Mouse (Mus musculus): ENCODE measurements around the gene Gm13277. TPM values are rescaled to one million over a fixed set of nuclear protein-coding genes. Genes with fewer than 3 reads are reported as not detected.
A peak's percentile ranks its signal among the peaks of the same experiment; 100 is the strongest.
"Not testable (repeated sequence)": the region's sequence is repeated elsewhere in the genome, so short reads cannot be mapped to it uniquely, and the experiment has no call there.

Gm13277 gene
- polyA plus RNA-seq, 1 experiment = not detected

DNA sequence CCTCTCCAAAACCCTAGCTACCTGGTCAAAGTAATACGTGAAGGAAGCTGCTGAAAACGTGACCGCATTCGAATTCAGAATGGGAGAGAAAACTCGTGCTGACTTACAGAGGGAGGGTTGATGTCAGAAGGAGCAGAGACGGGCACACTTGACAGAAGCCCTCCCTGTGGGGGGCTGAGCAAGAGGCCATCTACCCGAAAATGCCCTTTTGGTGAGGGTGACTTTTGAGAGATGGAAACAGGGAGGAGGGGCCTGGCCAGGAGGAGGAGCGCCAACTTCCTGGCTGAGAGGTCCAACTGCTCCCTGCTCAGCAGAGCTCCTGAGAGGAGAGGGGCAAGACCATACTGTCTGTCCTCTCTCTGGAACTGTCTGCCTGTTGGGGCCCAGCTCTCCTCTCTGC lies 16.8 kb downstream of the Gm13277 start, which contains the start of gene Gm13288:
Gene Gm13288 (plus strand): TSS at position 301 of the 400 bp plus-strand sequence.
- H3K4me1 ChIP-seq (ENCODE audit: control insufficient read depth, insufficient read depth, low read length); H3K27ac ChIP-seq (ENCODE audit: insufficient read depth, low read depth, low read length): not testable (repeated sequence)
- no CpG with 5 or more reads among the region's 8 CpGs for WGBS
- peak within 1 kb of the TSS; percentile 39 for H3K4me3 ChIP-seq (ENCODE audit: insufficient read depth, low read depth, low read length)

- H3K27ac ChIP-seq (ENCODE audit: insufficient read depth, low read depth, low read length); H3K4me1 ChIP-seq (ENCODE audit: control insufficient read depth, insufficient read depth, low read length): not testable (repeated sequence)
- WGBS = 0% methylated on average over 16 of the region's 34 CpGs
- peak overlapping the region; percentile 39 for H3K4me3 ChIP-seq (ENCODE audit: insufficient read depth, low read depth, low read length)
Observed at GRCm38 (mm10) chr4:88805761-88806160, 17.3 kb downstream of the Gm13277 start.

- no peak for TF ChIP-seq CTCF (IDR thresholded peaks at IDR 0.05; ENCODE audit: insufficient read depth, low read depth, low read length)
- no peak for TF ChIP-seq POLR2A (IDR thresholded peaks at IDR 0.05; ENCODE audit: insufficient read depth, low read depth, low read length)
- Histone ChIP-seq H3K27ac (ENCODE audit: insufficient read depth, low read depth, low read length) (no peak within 1 kb of the TSS), H3K4me3 (ENCODE audit: insufficient read depth, low read depth, low read length) (no peak within 1 kb of the TSS), H3K4me1 (ENCODE audit: control insufficient read depth, insufficient read depth, low read length) (no peaks in the 10 kb centered on the region)
- 72% methylated on average over 3 of the region's 3 CpGs for WGBS
Observed at GRCm38 (mm10) chr4:88815928-88816327, 27.5 kb downstream of the Gm13277 start, which contains the start of gene Ifna7. TSS of gene Ifna7 (plus strand) at chr4:88816228.

- Histone ChIP-seq H3K27ac (ENCODE audit: insufficient read depth, low read depth, low read length) (no peak within 1 kb of the TSS), H3K4me1 (ENCODE audit: control insufficient read depth, insufficient read depth, low read length) (no peaks in the 10 kb centered on the region), H3K4me3 (ENCODE audit: insufficient read depth, low read depth, low read length) (no peak within 1 kb of the TSS)
- no peak for TF ChIP-seq POLR2A (IDR thresholded peaks at IDR 0.05; ENCODE audit: insufficient read depth, low read depth, low read length)
- no peak for TF ChIP-seq CTCF (IDR thresholded peaks at IDR 0.05; ENCODE audit: insufficient read depth, low read depth, low read length)
- 89% methylated on average over 1 of the region's 1 CpGs for WGBS
Observed at GRCm38 (mm10) chr4:88819659-88820058, 31.2 kb downstream of the Gm13277 start, which contains the start of gene Ifna11. TSS of gene Ifna11 (plus strand) at chr4:88819959.

GRCm38 (mm10) chr4:88822995-88823394 lies 34.6 kb downstream of the Gm13277 start:
- no peaks in the 10 kb centered on the region for H3K4me1 ChIP-seq (ENCODE audit: control insufficient read depth, insufficient read depth, low read length)
- H3K27ac ChIP-seq (ENCODE audit: insufficient read depth, low read depth, low read length) = no peak overlapping the region
- WGBS = 26% methylated on average over 4 of the region's 4 CpGs
- no peak overlapping the region for H3K4me3 ChIP-seq (ENCODE audit: insufficient read depth, low read depth, low read length)
- TF ChIP-seq POLR2A (IDR thresholded peaks at IDR 0.05; ENCODE audit: insufficient read depth, low read depth, low read length) (no peak), CTCF (IDR thresholded peaks at IDR 0.05; ENCODE audit: insufficient read depth, low read depth, low read length) (no peak)

GRCm38 (mm10) chr4:88827116-88827515 lies 38.7 kb downstream of the Gm13277 start, which contains the start of gene Ifna6:
TSS of gene Ifna6 (plus strand) at chr4:88827416.
- H3K4me1 ChIP-seq (ENCODE audit: control insufficient read depth, insufficient read depth, low read length); H3K4me3 ChIP-seq (ENCODE audit: insufficient read depth, low read depth, low read length); H3K27ac ChIP-seq (ENCODE audit: insufficient read depth, low read depth, low read length): not testable (repeated sequence)

DNA sequence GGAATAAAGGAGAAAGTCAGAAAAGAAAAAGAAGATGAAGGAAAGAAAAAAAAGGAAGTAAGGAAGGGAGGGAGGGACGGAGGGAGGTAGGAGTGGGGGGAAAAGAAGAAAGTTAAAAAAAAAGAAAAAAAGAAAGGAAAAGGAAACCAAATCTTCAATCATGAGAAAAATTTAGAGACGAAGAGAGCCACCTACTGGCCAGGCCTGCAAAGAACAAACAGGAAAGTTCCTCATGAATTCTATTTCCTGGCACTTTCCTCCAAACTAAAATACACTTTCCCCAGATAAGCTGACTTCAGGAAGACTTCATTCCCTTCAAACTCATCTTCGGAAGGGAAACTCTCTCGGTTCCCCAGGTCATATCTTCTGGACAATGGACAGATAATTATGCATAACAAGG lies 42.1 kb downstream of the Gm13277 start:
- Histone ChIP-seq H3K27ac (ENCODE audit: insufficient read depth, low read depth, low read length) (no peak overlapping the region), H3K4me3 (ENCODE audit: insufficient read depth, low read depth, low read length) (no peak overlapping the region), H3K4me1 (ENCODE audit: control insufficient read depth, insufficient read depth, low read length) (no peaks in the 10 kb centered on the region)
- WGBS = 22% methylated on average over 4 of the region's 4 CpGs
- no peak for TF ChIP-seq CTCF (IDR thresholded peaks at IDR 0.05; ENCODE audit: insufficient read depth, low read depth, low read length)
- no peak for TF ChIP-seq POLR2A (IDR thresholded peaks at IDR 0.05; ENCODE audit: insufficient read depth, low read depth, low read length)

- H3K27ac ChIP-seq (ENCODE audit: insufficient read depth, low read depth, low read length); H3K4me1 ChIP-seq (ENCODE audit: control insufficient read depth, insufficient read depth, low read length); H3K4me3 ChIP-seq (ENCODE audit: insufficient read depth, low read depth, low read length): not testable (repeated sequence)
- 75% methylated on average over 1 of the region's 1 CpGs for WGBS
Observed at GRCm38 (mm10) chr4:88835225-88835624, 46.8 kb downstream of the Gm13277 start, which contains the start of gene Ifna5. TSS of gene Ifna5 (plus strand) at chr4:88835525.

Other genes starting within 250 kb of the Gm13277 start
- not detected in 2 replicates for gene Ifna15, start 230.4 kb upstream of the Gm13277 start, polyA plus RNA-seq (2012; ENCODE audit: insufficient read depth, insufficient read length, low replicate concordance, missing spikeins)
- gene Ifna14, start 216.8 kb upstream of the Gm13277 start, polyA plus RNA-seq (2012; ENCODE audit: insufficient read depth, insufficient read length, low replicate concordance, missing spikeins) = not detected in 2 replicates
- not detected in 2 replicates for gene Ifna9, start 196.2 kb upstream of the Gm13277 start, polyA plus RNA-seq (2012; ENCODE audit: insufficient read depth, insufficient read length, low replicate concordance, missing spikeins)
- gene Ifna12, start 185.3 kb upstream of the Gm13277 start, polyA plus RNA-seq (2012; ENCODE audit: insufficient read depth, insufficient read length, low replicate concordance, missing spikeins) = not detected in 2 replicates
- not detected in 2 replicates for gene C87499, start 154.2 kb upstream of the Gm13277 start, polyA plus RNA-seq (2012; ENCODE audit: insufficient read depth, insufficient read length, low replicate concordance, missing spikeins)
- gene Ifna13, start 144.2 kb upstream of the Gm13277 start, polyA plus RNA-seq (2012; ENCODE audit: insufficient read depth, insufficient read length, low replicate concordance, missing spikeins) = not detected in 2 replicates
- gene Ifna16, start 111.7 kb upstream of the Gm13277 start, polyA plus RNA-seq (2012; ENCODE audit: insufficient read depth, insufficient read length, low replicate concordance, missing spikeins) = not detected in 2 replicates
- not detected in 2 replicates for gene Ifna2, start 104.7 kb upstream of the Gm13277 start, polyA plus RNA-seq (2012; ENCODE audit: insufficient read depth, insufficient read length, low replicate concordance, missing spikeins)
- gene Ifnab, start 97.3 kb upstream of the Gm13277 start, polyA plus RNA-seq (2012; ENCODE audit: insufficient read depth, insufficient read length, low replicate concordance, missing spikeins) = not detected in 2 replicates
- not detected in 2 replicates for gene Gm26566, start 66.8 kb upstream of the Gm13277 start, polyA plus RNA-seq (2012; ENCODE audit: insufficient read depth, insufficient read length, low replicate concordance, missing spikeins)
- not detected in 2 replicates for gene Klhl9, start 66.2 kb upstream of the Gm13277 start, polyA plus RNA-seq (2012; ENCODE audit: insufficient read depth, insufficient read length, low replicate concordance, missing spikeins)
- not detected in 2 replicates for gene Gm13271, start 33.8 kb upstream of the Gm13277 start, polyA plus RNA-seq (2012; ENCODE audit: insufficient read depth, insufficient read length, low replicate concordance, missing spikeins)
- gene Gm13283, start 28.5 kb upstream of the Gm13277 start, polyA plus RNA-seq (2012; ENCODE audit: insufficient read depth, insufficient read length, low replicate concordance, missing spikeins) = not detected in 2 replicates
- gene Gm13290, start 14.8 kb upstream of the Gm13277 start, polyA plus RNA-seq (2012; ENCODE audit: insufficient read depth, insufficient read length, low replicate concordance, missing spikeins) = not detected in 2 replicates
- gene Gm13289, start 11.7 kb upstream of the Gm13277 start, polyA plus RNA-seq (2012; ENCODE audit: insufficient read depth, insufficient read length, low replicate concordance, missing spikeins) = not detected in 2 replicates
- not detected in 2 replicates for gene Gm13272, start 8.8 kb upstream of the Gm13277 start, polyA plus RNA-seq (2012; ENCODE audit: insufficient read depth, insufficient read length, low replicate concordance, missing spikeins)
- gene Ifnz, start 6.5 kb upstream of the Gm13277 start, polyA plus RNA-seq (2012; ENCODE audit: insufficient read depth, insufficient read length, low replicate concordance, missing spikeins) = not detected in 2 replicates
- gene Gm13276, start 2.9 kb upstream of the Gm13277 start, polyA plus RNA-seq (2012; ENCODE audit: insufficient read depth, insufficient read length, low replicate concordance, missing spikeins) = not detected in 2 replicates
- not detected in 2 replicates for gene Gm13278, start 2.9 kb downstream of the Gm13277 start, polyA plus RNA-seq (2012; ENCODE audit: insufficient read depth, insufficient read length, low replicate concordance, missing spikeins)
- not detected in 2 replicates for gene Gm13275, start 5.9 kb downstream of the Gm13277 start, polyA plus RNA-seq (2012; ENCODE audit: insufficient read depth, insufficient read length, low replicate concordance, missing spikeins)
- gene Gm13279, start 8.8 kb downstream of the Gm13277 start, polyA plus RNA-seq (2012; ENCODE audit: insufficient read depth, insufficient read length, low replicate concordance, missing spikeins) = not detected in 2 replicates
- not detected in 2 replicates for gene Gm13285, start 11.0 kb downstream of the Gm13277 start, polyA plus RNA-seq (2012; ENCODE audit: insufficient read depth, insufficient read length, low replicate concordance, missing spikeins)
- gene Gm13287, start 14.6 kb downstream of the Gm13277 start, polyA plus RNA-seq (2012; ENCODE audit: insufficient read depth, insufficient read length, low replicate concordance, missing spikeins) = not detected in 2 replicates
- gene Gm13288, start 16.9 kb downstream of the Gm13277 start, polyA plus RNA-seq (2012; ENCODE audit: insufficient read depth, insufficient read length, low replicate concordance, missing spikeins) = not detected in 2 replicates
- not detected in 2 replicates for gene Ifna7, start 27.6 kb downstream of the Gm13277 start, polyA plus RNA-seq (2012; ENCODE audit: insufficient read depth, insufficient read length, low replicate concordance, missing spikeins)
- gene Ifna11, start 31.3 kb downstream of the Gm13277 start, polyA plus RNA-seq (2012; ENCODE audit: insufficient read depth, insufficient read length, low replicate concordance, missing spikeins) = not detected in 2 replicates
- not detected in 2 replicates for gene Ifna6, start 38.8 kb downstream of the Gm13277 start, polyA plus RNA-seq (2012; ENCODE audit: insufficient read depth, insufficient read length, low replicate concordance, missing spikeins)
- not detected in 2 replicates for gene Ifna5, start 46.9 kb downstream of the Gm13277 start, polyA plus RNA-seq (2012; ENCODE audit: insufficient read depth, insufficient read length, low replicate concordance, missing spikeins)
- not detected in 2 replicates for gene Ifna4, start 53.2 kb downstream of the Gm13277 start, polyA plus RNA-seq (2012; ENCODE audit: insufficient read depth, insufficient read length, low replicate concordance, missing spikeins)
- gene Ifna1, start 61.5 kb downstream of the Gm13277 start, polyA plus RNA-seq (2012; ENCODE audit: insufficient read depth, insufficient read length, low replicate concordance, missing spikeins) = not detected in 2 replicates
- not detected in 2 replicates for gene Ifne, start 91.6 kb downstream of the Gm13277 start, polyA plus RNA-seq (2012; ENCODE audit: insufficient read depth, insufficient read length, low replicate concordance, missing spikeins)